Mouse (Mus musculus) myocyte (in vitro differentiated cells): ENCODE data around the gene Atp6v1a. TPM values are rescaled to one million over a fixed set of nuclear protein-coding genes. Genes with fewer than 3 reads are reported as not detected.

Experiments used
- H3K27me3 ChIP-seq: one replicate; pipeline ENCODE4 v1.6.1; 2011; ENCODE audit not compliant: control insufficient read depth, insufficient read depth, insufficient read length
- H3K36me3 ChIP-seq: one replicate; pipeline ENCODE4 v1.6.1; 2011; ENCODE audit not compliant: control insufficient read depth, insufficient read depth
- H3K4me2 ChIP-seq: one replicate; pipeline ENCODE4 v1.6.1; 2011; ENCODE audit warnings: low read depth, control low read depth
- H3K4me3 ChIP-seq: one replicate; pipeline ENCODE4 v1.5.1; 2011; ENCODE audit warnings: mild to moderate bottlenecking, control low read depth, moderate library complexity
- H3K79me2 ChIP-seq: one replicate; pipeline ENCODE4 v1.6.1; 2011; ENCODE audit not compliant: control insufficient read depth, insufficient read depth
- H3ac ChIP-seq: one replicate; pipeline ENCODE4 v1.6.1; 2011; ENCODE audit not compliant: control insufficient read depth, insufficient read length
- CEBPB ChIP-seq: IDR thresholded peaks from 2 replicates; pipeline ENCODE4 v1.6.1; 2011; ENCODE audit warnings: mild to moderate bottlenecking, moderate library complexity; ENCODE audit not compliant: poor library complexity, insufficient read depth, severe bottlenecking
- E2F4 ChIP-seq: IDR thresholded peaks from one replicate; pipeline ENCODE4 v1.6.1; 2011; ENCODE audit warnings: mild to moderate bottlenecking, control low read depth, moderate library complexity; ENCODE audit not compliant: insufficient read depth
- MAX ChIP-seq: IDR thresholded peaks from one replicate; pipeline ENCODE4 v1.6.1; 2011; ENCODE audit warnings: low read depth, mild to moderate bottlenecking, control low read depth
- MYOD1 ChIP-seq, 3 experiments: IDR thresholded peaks; one replicate each; pipeline ENCODE4 v1.6.1; 2011; ENCODE audit warnings: control low read depth in 2 of 3, low read depth in 2 of 3, mild to moderate bottlenecking in 2 of 3, moderate library complexity in 1 of 3; ENCODE audit not compliant: insufficient read length in 2 of 3, control insufficient read depth in 1 of 3
- MYOG ChIP-seq, 3 experiments: IDR thresholded peaks; one replicate each; pipeline ENCODE4 v1.6.1; 2011; ENCODE audit warnings: control low read depth in 2 of 3, low read depth in 2 of 3, mild to moderate bottlenecking in 2 of 3; ENCODE audit not compliant: insufficient read length in 2 of 3, control insufficient read depth in 1 of 3, insufficient read depth in 1 of 3
- POLR2A ChIP-seq: IDR thresholded peaks from one replicate; pipeline ENCODE4 v1.6.1; 2011; ENCODE audit warnings: low read depth, mild to moderate bottlenecking, control low read depth, moderate library complexity; ENCODE audit not compliant: insufficient read length
- POLR2AphosphoS2 ChIP-seq: IDR thresholded peaks from one replicate; pipeline ENCODE4 v1.6.1; 2011; ENCODE audit warnings: low read depth, control low read depth; ENCODE audit not compliant: insufficient read length
- REST ChIP-seq: IDR thresholded peaks from one replicate; pipeline ENCODE4 v1.6.1; 2011; ENCODE audit warnings: mild to moderate bottlenecking, control low read depth, moderate library complexity; ENCODE audit not compliant: insufficient read depth, insufficient read length
- SRF ChIP-seq: IDR thresholded peaks from one replicate; pipeline ENCODE4 v1.6.1; 2011; ENCODE audit warnings: low read depth; ENCODE audit not compliant: control insufficient read depth, insufficient read length
- TCF12 ChIP-seq: IDR thresholded peaks from one replicate; pipeline ENCODE4 v1.6.1; 2011; ENCODE audit warnings: mild to moderate bottlenecking, control low read depth; ENCODE audit not compliant: poor library complexity, insufficient read depth, severe bottlenecking
- TCF3 ChIP-seq: IDR thresholded peaks from one replicate; pipeline ENCODE4 v1.6.1; 2011; ENCODE audit warnings: low read depth, control low read depth; ENCODE audit not compliant: insufficient read length
- USF1 ChIP-seq: IDR thresholded peaks from one replicate; pipeline ENCODE4 v1.6.1; 2011; ENCODE audit warnings: low read depth, mild to moderate bottlenecking, control low read depth, moderate library complexity
- polyA plus RNA-seq: library from polyadenylated mRNA; unstranded; fragments of >200 nt; fragmentation: generic; extraction: Trizol; gene quantifications from one replicate; pipeline ENCODE4 v1.2.1, GENCODE M21; 2012; ENCODE audit warnings: missing spikeins

Atp6v1a gene
- polyA plus RNA-seq, 1 experiment: 28.7 TPM

GRCm38 (mm10) chr16:44125436-44125835, 14.1 kb downstream of the Atp6v1a start:
- Histone ChIP-seq H3K79me2 (peaks cover 63% of the 10 kb centered on the region), H3K36me3 (no peaks in the 10 kb centered on the region), H3K27me3 (no peaks in the 10 kb centered on the region), H3ac (no peak overlapping the region), H3K4me2 (peak overlapping the region; percentile 69), H3K4me3 (no peak overlapping the region)
- no peak for TF ChIP-seq E2F4
- TF ChIP-seq TCF3: no peak
- TF ChIP-seq MYOD1 (IDR thresholded peaks at IDR 0.05; ENCODE audit: control insufficient read depth in 1 of 3, insufficient read length in 2 of 3, low read depth in 2 of 3): no peak
- TF ChIP-seq SRF: no peak
- TF ChIP-seq REST: no peak
- no peak for TF ChIP-seq POLR2A
- TF ChIP-seq TCF12: no peak
- no peak for TF ChIP-seq POLR2AphosphoS2
- no peak for TF ChIP-seq MYOG (IDR thresholded peaks at IDR 0.05; ENCODE audit: control insufficient read depth in 1 of 3, insufficient read depth in 1 of 3, insufficient read length in 2 of 3, low read depth in 2 of 3)
- TF ChIP-seq CEBPB: no peak

- peak overlapping the region; percentile 86 for H3K4me2 ChIP-seq
- H3K4me3 ChIP-seq: no peak overlapping the region
- no peaks in the 10 kb centered on the region for H3K27me3 ChIP-seq
- H3ac ChIP-seq: no peak overlapping the region
- TF ChIP-seq MYOG (IDR thresholded peaks at IDR 0.05; ENCODE audit: control insufficient read depth in 1 of 3, insufficient read depth in 1 of 3, insufficient read length in 2 of 3, low read depth in 2 of 3) (no peak), E2F4 (no peak), SRF (no peak), CEBPB (no peak), USF1 (no peak), TCF3 (no peak), MAX (no peak), TCF12 (no peak), REST (no peak), POLR2AphosphoS2 (no peak), POLR2A (no peak), MYOD1 (IDR thresholded peaks at IDR 0.05; ENCODE audit: control insufficient read depth in 1 of 3, insufficient read length in 2 of 3, low read depth in 2 of 3) (no peak)
- H3K36me3 ChIP-seq: no peaks in the 10 kb centered on the region
- H3K79me2 ChIP-seq: peaks cover 61% of the 10 kb centered on the region
Observed at GRCm38 (mm10) chr16:44124713-44125112, 14.8 kb downstream of the Atp6v1a start.

- Histone ChIP-seq H3K27me3 (no peaks in the 10 kb centered on the region), H3K36me3 (no peaks in the 10 kb centered on the region), H3K4me2 (peak overlapping the region; percentile 86), H3ac (no peak overlapping the region), H3K79me2 (peaks cover 62% of the 10 kb centered on the region), H3K4me3 (no peak overlapping the region)
- no peak for TF ChIP-seq SRF
- TF ChIP-seq CEBPB: no peak
- TF ChIP-seq POLR2AphosphoS2: no peak
- TF ChIP-seq POLR2A: no peak
- TF ChIP-seq USF1: no peak
- TF ChIP-seq E2F4: no peak
- no peak for TF ChIP-seq TCF3
- TF ChIP-seq MAX: no peak
- TF ChIP-seq MYOD1 (IDR thresholded peaks at IDR 0.05; ENCODE audit: control insufficient read depth in 1 of 3, insufficient read length in 2 of 3, low read depth in 2 of 3): no peak
- TF ChIP-seq REST: no peak
- TF ChIP-seq MYOG (IDR thresholded peaks at IDR 0.05; ENCODE audit: control insufficient read depth in 1 of 3, insufficient read depth in 1 of 3, insufficient read length in 2 of 3, low read depth in 2 of 3): no peak
- no peak for TF ChIP-seq TCF12
Observed at GRCm38 (mm10) chr16:44123786-44124185, 15.7 kb downstream of the Atp6v1a start.

- Histone ChIP-seq H3K36me3 (no peaks in the 10 kb centered on the region), H3K79me2 (peaks cover 62% of the 10 kb centered on the region), H3K4me3 (no peak overlapping the region), H3K4me2 (peak overlapping the region; percentile 86), H3ac (no peak overlapping the region), H3K27me3 (no peaks in the 10 kb centered on the region)
- TF ChIP-seq MYOD1 (IDR thresholded peaks at IDR 0.05; ENCODE audit: control insufficient read depth in 1 of 3, insufficient read length in 2 of 3, low read depth in 2 of 3) (peak; percentile 62 to 85 (median 81)), E2F4 (no peak), POLR2A (no peak), CEBPB (no peak), MYOG (IDR thresholded peaks at IDR 0.05; ENCODE audit: control insufficient read depth in 1 of 3, insufficient read depth in 1 of 3, insufficient read length in 2 of 3, low read depth in 2 of 3) (peak in 2 of 3 experiments; percentile 44 to 69), POLR2AphosphoS2 (no peak), TCF12 (peak; percentile 57)
Observed at GRCm38 (mm10) chr16:44122982-44123725, 16.4 kb downstream of the Atp6v1a start.
